Mouse (Mus musculus) MEL (cell line): ENCODE measurements around the gene Amn1. TPM values are rescaled to one million over a fixed set of nuclear protein-coding genes. Genes with fewer than 3 reads are reported as not detected.

ENCODE experiments used
- DNase-seq: peaks from one replicate; pipeline ENCODE4 v3.0.0; 2011; ENCODE audit warnings: low read depth, low spot score
- H3K27ac ChIP-seq: 2 replicates; pipeline ENCODE4 v1.5.1; 2012; ENCODE audit warnings: low read depth, mild to moderate bottlenecking, control low read depth, low read length, moderate library complexity; ENCODE audit not compliant: control insufficient read depth
- H3K27me3 ChIP-seq, 2 experiments: fragments of 150-350 bp in 1 of 2; sonication (generic) in 1 of 2; 2 replicates each; pipeline ENCODE4 v1.6.1; 2012; ENCODE audit warnings: low read length in 2 of 2, mild to moderate bottlenecking in 2 of 2, improper control_type of control experiment in 1 of 2, moderate library complexity in 1 of 2; ENCODE audit not compliant: insufficient read depth in 2 of 2, control insufficient read depth in 1 of 2
- H3K36me3 ChIP-seq, 2 experiments: 2 replicates each; pipeline ENCODE4 v1.6.1; 2012 to 2014; ENCODE audit warnings: low read length in 2 of 2, improper control_type of control experiment in 1 of 2, inconsistent platforms in 1 of 2, mild to moderate bottlenecking in 1 of 2; ENCODE audit not compliant: insufficient read depth in 2 of 2, control insufficient read depth in 1 of 2
- H3K4me1 ChIP-seq, 2 experiments: fragments of 150-350 bp in 1 of 2; sonication (generic) in 1 of 2; 2 replicates each; pipeline ENCODE4 v1.6.1; 2012; ENCODE audit warnings: low read length in 2 of 2, improper control_type of control experiment in 1 of 2, mild to moderate bottlenecking in 1 of 2; ENCODE audit not compliant: insufficient read depth in 2 of 2, control insufficient read depth in 1 of 2
- H3K4me3 ChIP-seq, 2 experiments: fragments of 150-350 bp in 1 of 2; sonication (generic) in 1 of 2; 2 replicates each; pipeline ENCODE4 v1.5.1; 2012; ENCODE audit warnings: low read depth in 2 of 2, low read length in 2 of 2, mild to moderate bottlenecking in 2 of 2, moderate library complexity in 2 of 2, control low read depth in 1 of 2, improper control_type of control experiment in 1 of 2; ENCODE audit not compliant: control insufficient read depth in 1 of 2, insufficient read depth in 1 of 2
- H3K79me2 ChIP-seq: 2 replicates; pipeline ENCODE4 v1.6.1; 2012; ENCODE audit warnings: mild to moderate bottlenecking, low read length, moderate library complexity; ENCODE audit not compliant: control insufficient read depth, poor library complexity, insufficient read depth
- H3K9ac ChIP-seq: 2 replicates; pipeline ENCODE4 v1.6.1; 2012; ENCODE audit warnings: low read depth, mild to moderate bottlenecking, control low read depth, low read length, moderate library complexity; ENCODE audit not compliant: control insufficient read depth, poor library complexity, severe bottlenecking
- H3K9me3 ChIP-seq: fragments of 150-350 bp; sonication (generic); replicated peaks from 2 replicates; pipeline ENCODE4 v1.6.1; 2012; ENCODE audit warnings: mild to moderate bottlenecking, low read length, improper control_type of control experiment, moderate library complexity; ENCODE audit not compliant: insufficient read depth
- CTCF ChIP-seq, 3 experiments: IDR thresholded peaks in 2 of 3; conservative IDR thresholded peaks in 1 of 3; 2 replicates each; pipeline ENCODE4 v1.5.1; 2011 to 2012; ENCODE audit warnings: low read length in 3 of 3, low read depth in 2 of 3, mild to moderate bottlenecking in 2 of 3, improper control_type of control experiment in 1 of 3, inconsistent platforms in 1 of 3, mixed read lengths in 1 of 3, moderate library complexity in 1 of 3; ENCODE audit not compliant: control insufficient read depth in 1 of 3, insufficient read depth in 1 of 3, poor library complexity in 1 of 3, severe bottlenecking in 1 of 3
- ETS1 ChIP-seq: IDR thresholded peaks from 2 replicates; pipeline ENCODE4 v1.6.1; 2012; ENCODE audit warnings: low read depth, mild to moderate bottlenecking, inconsistent platforms, low read length, improper control_type of control experiment, moderate library complexity
- GABPA ChIP-seq: IDR thresholded peaks from 2 replicates; pipeline ENCODE4 v1.6.1; 2012; ENCODE audit warnings: low read depth, mild to moderate bottlenecking, inconsistent platforms, low read length, improper control_type of control experiment, moderate library complexity
- GATA1 ChIP-seq: IDR thresholded peaks from 2 replicates; pipeline ENCODE4 v1.6.1; 2011; ENCODE audit warnings: low read depth, low read length, improper control_type of control experiment
- HCFC1 ChIP-seq: IDR thresholded peaks from 2 replicates; pipeline ENCODE4 v1.6.1; 2012; ENCODE audit warnings: low read depth, mild to moderate bottlenecking, inconsistent platforms, low read length, improper control_type of control experiment, moderate library complexity
- JUND ChIP-seq: IDR thresholded peaks from 2 replicates; pipeline ENCODE4 v1.6.1; 2011; ENCODE audit warnings: low read depth, mild to moderate bottlenecking, improper control_type of control experiment, low read length
- MAX ChIP-seq: IDR thresholded peaks from 2 replicates; pipeline ENCODE4 v1.6.1; 2011; ENCODE audit warnings: low read length, improper control_type of control experiment
- MAZ ChIP-seq: IDR thresholded peaks from 2 replicates; pipeline ENCODE4 v1.6.1; 2012; ENCODE audit warnings: low read depth, mild to moderate bottlenecking, inconsistent platforms, low read length, improper control_type of control experiment
- MEF2A ChIP-seq: IDR thresholded peaks from 2 replicates; pipeline ENCODE4 v1.6.1; 2014; ENCODE audit warnings: low read depth, mild to moderate bottlenecking, inconsistent platforms, low read length, improper control_type of control experiment; ENCODE audit not compliant: poor library complexity, insufficient replicate concordance, severe bottlenecking; ENCODE audit errors: extremely low read depth
- MXI1 ChIP-seq: IDR thresholded peaks from 2 replicates; pipeline ENCODE4 v1.6.1; 2011; ENCODE audit warnings: mild to moderate bottlenecking, low read depth, low read length, improper control_type of control experiment
- MYC ChIP-seq: IDR thresholded peaks from 2 replicates; pipeline ENCODE4 v1.6.1; 2011; ENCODE audit warnings: low read depth, mild to moderate bottlenecking, low read length, improper control_type of control experiment, moderate library complexity
- NRF1 ChIP-seq: IDR thresholded peaks from 2 replicates; pipeline ENCODE4 v1.6.1; 2014; ENCODE audit warnings: low read depth, mild to moderate bottlenecking, inconsistent platforms, low read length, improper control_type of control experiment, moderate library complexity; ENCODE audit not compliant: poor library complexity, insufficient read depth, severe bottlenecking
- POLR2A ChIP-seq, 2 experiments: IDR thresholded peaks; 2 replicates each; pipeline ENCODE4 v1.6.1; 2011 to 2012; ENCODE audit warnings: low read length in 2 of 2, mild to moderate bottlenecking in 2 of 2, control low read depth in 1 of 2, improper control_type of control experiment in 1 of 2, low read depth in 1 of 2, moderate library complexity in 1 of 2; ENCODE audit not compliant: control insufficient read depth in 1 of 2, insufficient read depth in 1 of 2, poor library complexity in 1 of 2
- POLR2AphosphoS2 ChIP-seq: IDR thresholded peaks from 2 replicates; pipeline ENCODE4 v1.6.1; 2011; ENCODE audit warnings: low read length, improper control_type of control experiment
- RAD21 ChIP-seq: IDR thresholded peaks from 2 replicates; pipeline ENCODE4 v1.6.1; 2011; ENCODE audit warnings: mild to moderate bottlenecking, low read depth, low read length, improper control_type of control experiment
- RCOR1 ChIP-seq: IDR thresholded peaks from 2 replicates; pipeline ENCODE4 v1.6.1; 2012; ENCODE audit warnings: low read depth, mild to moderate bottlenecking, inconsistent platforms, low read length, improper control_type of control experiment
- SIN3A ChIP-seq: IDR thresholded peaks from 2 replicates; pipeline ENCODE4 v1.6.1; 2012; ENCODE audit warnings: low read length, improper control_type of control experiment, inconsistent platforms
- SMC3 ChIP-seq: IDR thresholded peaks from 2 replicates; pipeline ENCODE4 v1.6.1; 2011; ENCODE audit warnings: low read depth, low read length, improper control_type of control experiment
- TAL1 ChIP-seq: IDR thresholded peaks from 2 replicates; pipeline ENCODE4 v1.6.1; 2012; ENCODE audit warnings: mild to moderate bottlenecking, inconsistent platforms, low read length, moderate library complexity, mixed read lengths
- UBTF ChIP-seq: IDR thresholded peaks from 2 replicates; pipeline ENCODE4 v1.6.1; 2012; ENCODE audit warnings: low read depth, mild to moderate bottlenecking, inconsistent platforms, low read length, improper control_type of control experiment, moderate library complexity, borderline replicate concordance; ENCODE audit not compliant: insufficient read depth
- USF1 ChIP-seq: IDR thresholded peaks from 2 replicates; pipeline ENCODE4 v1.6.1; 2014; ENCODE audit warnings: low read depth, mild to moderate bottlenecking, inconsistent platforms, low read length, improper control_type of control experiment, moderate library complexity
- USF2 ChIP-seq, 2 experiments: IDR thresholded peaks; 2 replicates each; pipeline ENCODE4 v1.6.1; 2011 to 2012; ENCODE audit warnings: improper control_type of control experiment in 2 of 2, low read length in 2 of 2, borderline replicate concordance in 1 of 2, inconsistent platforms in 1 of 2, low read depth in 1 of 2, mild to moderate bottlenecking in 1 of 2; ENCODE audit not compliant: insufficient read depth in 1 of 2
- ZC3H11A ChIP-seq: IDR thresholded peaks from 2 replicates; pipeline ENCODE4 v1.6.1; 2012; ENCODE audit warnings: low read depth, mild to moderate bottlenecking, inconsistent platforms, low read length, improper control_type of control experiment
- ZKSCAN1 ChIP-seq: IDR thresholded peaks from 2 replicates; pipeline ENCODE4 v1.6.1; 2012; ENCODE audit warnings: low read depth, mild to moderate bottlenecking, inconsistent platforms, low read length, improper control_type of control experiment, moderate library complexity
- polyA plus RNA-seq, 2 experiments: library from polyadenylated mRNA; stranded (reverse) in 1 of 2; unstranded in 1 of 2; fragments of >175 nt in 1 of 2; fragments of >200 nt in 1 of 2; gene quantifications; 2 replicates each; pipeline versions ENCODE4 v1.2.1 to v1.2.4; 2012; ENCODE audit warnings: low replicate concordance in 2 of 2, low read depth in 1 of 2; ENCODE audit not compliant: insufficient read length in 2 of 2, insufficient read depth in 1 of 2, missing spikeins in 1 of 2
- total RNA-seq: library from RNA; depleted of rRNA; stranded (reverse); fragments of 300-350 nt; gene quantifications from 2 replicates; pipeline ENCODE4 v1.2.3, GENCODE M21; 2012

Gene Amn1
- total and polyA plus RNA-seq, 3 experiments: 2.7 TPM; not detected in 1

DNA sequence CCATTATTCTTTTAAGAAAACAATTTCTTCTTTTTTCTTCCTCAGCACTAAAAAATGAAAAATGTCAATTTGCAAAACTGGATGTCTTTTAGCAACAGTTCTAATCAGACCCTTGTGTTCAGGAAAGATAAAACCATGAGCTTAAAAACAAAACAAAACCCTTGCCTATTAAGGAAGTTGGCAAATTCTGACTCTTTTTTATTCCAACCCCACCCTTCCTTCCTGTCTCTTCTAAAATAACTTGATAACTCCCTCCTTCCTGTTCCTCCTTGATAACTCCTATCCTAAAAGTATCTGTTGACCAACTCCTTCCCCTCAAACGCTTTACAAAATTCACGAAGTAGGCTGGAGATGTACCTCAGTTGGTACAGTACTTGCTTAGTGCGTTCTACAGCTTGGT is 45.4 kb upstream of the Amn1 start (continued):
- TF ChIP-seq MYC (peak; percentile 74), JUND (no peak; the same call in 1 of the 2 replicates)

DNA sequence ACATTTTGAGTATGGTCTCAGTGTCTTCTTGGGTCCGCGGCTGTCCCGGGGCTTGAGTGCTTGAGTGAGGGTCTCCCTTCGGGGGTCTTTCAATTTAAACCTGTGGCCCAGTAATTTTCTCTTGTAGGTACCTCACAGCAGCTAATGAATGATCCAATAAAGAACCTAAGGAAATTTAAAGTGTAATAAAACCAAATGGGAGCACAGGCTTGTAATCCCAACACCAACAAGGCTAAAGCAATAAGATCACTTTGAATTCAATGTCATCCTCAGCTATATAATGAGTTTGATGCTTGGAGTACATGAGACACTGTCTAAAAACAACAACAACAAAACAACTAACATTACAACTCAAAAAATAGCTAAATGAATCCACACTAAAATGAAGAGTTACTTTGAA is 36.2 kb upstream of the Amn1 start:
- Histone ChIP-seq H3K27ac (no peak overlapping the region), H3K9ac (no peak overlapping the region), H3K36me3 (peaks cover 0 to 2% of the 10 kb centered on the region in 2 experiments; a peak in 2 of 4 replicates), H3K4me1 (peaks cover 0 to 5% of the 10 kb centered on the region in 2 experiments; a peak in 1 of 4 replicates), H3K4me3 (no peak overlapping the region), H3K79me2 (no peaks in the 10 kb centered on the region), H3K9me3 (no peaks in the 10 kb centered on the region), H3K27me3 (no peaks in the 10 kb centered on the region)
- no peak for DNase-seq
- TF ChIP-seq SIN3A (no peak), GATA1 (no peak), USF1 (no peak), MAX (no peak), CTCF (IDR thresholded peaks at IDR 0.05 in 2 of 3, conservative IDR thresholded peaks at IDR 0.05 in 1 of 3; ENCODE audit: control insufficient read depth in 1 of 3, insufficient read depth in 1 of 3, low read depth in 2 of 3, low read length in 3 of 3, poor library complexity in 1 of 3, severe bottlenecking in 1 of 3) (no peak), POLR2A (IDR thresholded peaks at IDR 0.05; ENCODE audit: control insufficient read depth in 1 of 2, insufficient read depth in 1 of 2, low read depth in 1 of 2, low read length in 2 of 2, poor library complexity in 1 of 2) (no peak), ZKSCAN1 (no peak), JUND (no peak), RCOR1 (no peak)

- Histone ChIP-seq H3K79me2 (no peaks in the 10 kb centered on the region), H3K9me3 (no peaks in the 10 kb centered on the region), H3K27me3 (no peaks in the 10 kb centered on the region), H3K9ac (no peak overlapping the region), H3K27ac (no peak overlapping the region), H3K4me1 (peaks cover 0 to 5% of the 10 kb centered on the region in 2 experiments; a peak in 1 of 4 replicates), H3K4me3 (no peak overlapping the region), H3K36me3 (peaks cover 0 to 2% of the 10 kb centered on the region in 2 experiments; a peak in 2 of 4 replicates)
- TF ChIP-seq MYC (no peak), RAD21 (no peak), MAZ (no peak), ZKSCAN1 (no peak)
- peak; percentile 42 for DNase-seq
These were observed 32.8 kb upstream of the Amn1 start for GRCm38 (mm10) chr6:149221296-149221695.

DNA sequence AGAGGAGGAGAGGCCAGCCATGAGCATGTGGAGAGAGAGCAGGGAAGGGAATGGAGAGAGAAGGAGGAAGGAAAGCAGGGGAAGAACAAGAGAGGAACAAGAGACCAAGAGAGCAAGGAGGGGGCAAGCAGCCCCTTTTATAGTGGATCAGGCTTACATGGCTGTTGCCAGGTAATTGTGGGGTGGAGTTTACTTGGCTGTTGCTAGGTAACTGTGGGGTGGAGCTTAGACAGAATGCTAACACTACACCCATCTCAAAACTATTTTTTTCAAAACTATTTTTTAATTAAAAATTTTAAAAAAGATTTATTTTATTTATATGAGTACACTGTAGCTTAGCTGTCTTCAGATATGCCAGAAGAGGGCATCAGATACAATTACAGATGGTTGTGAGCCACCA is 10.1 kb upstream of the Amn1 start:
- Histone ChIP-seq H3K36me3 (peaks cover 0 to 11% of the 10 kb centered on the region in 2 experiments; a peak in 2 of 4 replicates), H3K4me3 (no peak overlapping the region), H3K4me1 (peaks cover 0 to 6% of the 10 kb centered on the region in 2 experiments; a peak in 3 of 4 replicates), H3K27ac (no peak overlapping the region), H3K9me3 (no peaks in the 10 kb centered on the region), H3K9ac (no peak overlapping the region), H3K79me2 (no peaks in the 10 kb centered on the region), H3K27me3 (no peaks in the 10 kb centered on the region)
- DNase-seq: no peak
- no peak for TF ChIP-seq UBTF
- no peak for TF ChIP-seq USF2 (IDR thresholded peaks at IDR 0.05; ENCODE audit: borderline replicate concordance in 1 of 2, insufficient read depth in 1 of 2, low read depth in 1 of 2, low read length in 2 of 2)
- TF ChIP-seq ETS1: no peak
- no peak for TF ChIP-seq GABPA
- TF ChIP-seq HCFC1: no peak
- TF ChIP-seq MXI1: no peak
- TF ChIP-seq SMC3: no peak
- TF ChIP-seq JUND: no peak
- TF ChIP-seq MEF2A: no peak
- no peak for TF ChIP-seq TAL1
- TF ChIP-seq POLR2AphosphoS2: no peak
- no peak for TF ChIP-seq NRF1
- no peak for TF ChIP-seq ZC3H11A
- no peak for TF ChIP-seq MAX
- TF ChIP-seq GATA1: no peak
